Mouse (Mus musculus): ENCODE results near the gene Tspan18. TPM values are rescaled to one million over a fixed set of nuclear protein-coding genes. Genes with fewer than 3 reads are reported as not detected.

The Tspan18 gene
- 45.1 and 48.2 TPM in 2 replicates for polyA plus RNA-seq (2014; fragmentation: Nextera tagmentation; extraction: Ambion mirVana)

- Histone ChIP-seq H3K4me3 (ENCODE audit: control insufficient read depth in 1 of 2, insufficient read depth in 1 of 2, low read depth in 1 of 2, low read length in 2 of 2) (peak within 1 kb of the TSS; percentile 70 to 77), H3K27me3 (ENCODE audit: control insufficient read depth, insufficient read depth, low read length) (no peaks in the 10 kb centered on the region), H3K9me3 (ENCODE audit: control insufficient read depth, low read length) (no peaks in the 10 kb centered on the region), H3K4me1 (ENCODE audit: control insufficient read depth in 2 of 2, insufficient read depth in 2 of 2, low read length in 2 of 2) (peaks cover 37 to 51% of the 10 kb centered on the region in 2 experiments), H3K36me3 (ENCODE audit: control insufficient read depth, insufficient read depth, low read length) (0 out of 2 replicates have a peak, but pooled peaks cover 2% of the 10 kb centered on the region), H3K9ac (ENCODE audit: low read length) (peak within 1 kb of the TSS; percentile 89), H3K27ac (replicated peaks in 1 of 2; ENCODE audit: control insufficient read depth in 1 of 2, insufficient read depth in 1 of 2, low read depth in 2 of 2, low read length in 2 of 2) (peak within 1 kb of the TSS; percentile 78 to 87), H3K4me2 (ENCODE audit: low read length) (peak within 1 kb of the TSS; percentile 95)
- under 1% methylated on average over 79 of the region's 95 CpGs for WGBS
- peak; percentile 86 for ATAC-seq (ENCODE audit: insufficient number of reproducible peaks, insufficient read depth, low FRiP score, low read depth)
Measured at GRCm38 (mm10) chr2:93333817-93334731, at the start of gene Tspan18. Gene Tspan18 (minus strand): TSS chr2:93334505.

GRCm38 (mm10) chr2:93383831-93384230 is 49.5 kb upstream of the Tspan18 start:
- Histone ChIP-seq H3K27ac (replicated peaks in 1 of 2; ENCODE audit: control insufficient read depth in 1 of 2, insufficient read depth in 1 of 2, low read depth in 2 of 2, low read length in 2 of 2) (no peak overlapping the region), H3K27me3 (ENCODE audit: control insufficient read depth, insufficient read depth, low read length) (no peaks in the 10 kb centered on the region), H3K4me3 (ENCODE audit: control insufficient read depth in 1 of 2, insufficient read depth in 1 of 2, low read depth in 1 of 2, low read length in 2 of 2) (no peak overlapping the region), H3K9ac (ENCODE audit: low read length) (no peak overlapping the region), H3K36me3 (ENCODE audit: control insufficient read depth, insufficient read depth, low read length) (no peaks in the 10 kb centered on the region), H3K4me1 (ENCODE audit: control insufficient read depth in 2 of 2, insufficient read depth in 2 of 2, low read length in 2 of 2) (peaks cover 1 to 6% of the 10 kb centered on the region in 2 experiments; a peak in 3 of 4 replicates), H3K4me2 (ENCODE audit: low read length) (no peak overlapping the region), H3K9me3 (ENCODE audit: control insufficient read depth, low read length) (no peaks in the 10 kb centered on the region)
- no peak for ATAC-seq (ENCODE audit: insufficient number of reproducible peaks, insufficient read depth, low FRiP score, low read depth)
- WGBS = 80% methylated on average over 5 of the region's 5 CpGs

- Histone ChIP-seq H3K4me3 (ENCODE audit: control insufficient read depth in 1 of 2, insufficient read depth in 1 of 2, low read depth in 1 of 2, low read length in 2 of 2) (no peak overlapping the region), H3K9ac (ENCODE audit: low read length) (no peak overlapping the region), H3K4me1 (ENCODE audit: control insufficient read depth in 2 of 2, insufficient read depth in 2 of 2, low read length in 2 of 2) (peaks cover 11 to 13% of the 10 kb centered on the region in 2 experiments; a peak in 3 of 4 replicates), H3K27ac (replicated peaks in 1 of 2; ENCODE audit: control insufficient read depth in 1 of 2, insufficient read depth in 1 of 2, low read depth in 2 of 2, low read length in 2 of 2) (0 out of 4 replicates have a peak overlapping the region, but pooled peaks of 1 of the 2 experiments have one; percentile 28), H3K9me3 (ENCODE audit: control insufficient read depth, low read length) (no peaks in the 10 kb centered on the region), H3K36me3 (ENCODE audit: control insufficient read depth, insufficient read depth, low read length) (no peaks in the 10 kb centered on the region), H3K27me3 (ENCODE audit: control insufficient read depth, insufficient read depth, low read length) (no peaks in the 10 kb centered on the region), H3K4me2 (ENCODE audit: low read length) (no peak overlapping the region)
- 49% methylated on average over 2 of the region's 2 CpGs for WGBS
- 0 out of 2 replicates have a peak, but pooled peaks have one; percentile 9 for ATAC-seq (ENCODE audit: insufficient number of reproducible peaks, insufficient read depth, low FRiP score, low read depth)
Measured at GRCm38 (mm10) chr2:93380680-93381089, 46.4 kb upstream of the Tspan18 start.

GRCm38 (mm10) chr2:93377797-93378196 is 43.5 kb upstream of the Tspan18 start:
- Histone ChIP-seq H3K4me3 (ENCODE audit: control insufficient read depth in 1 of 2, insufficient read depth in 1 of 2, low read depth in 1 of 2, low read length in 2 of 2) (no peak overlapping the region), H3K27ac (replicated peaks in 1 of 2; ENCODE audit: control insufficient read depth in 1 of 2, insufficient read depth in 1 of 2, low read depth in 2 of 2, low read length in 2 of 2) (peak overlapping the region in 1 of 2 experiments; percentile 25; a peak in 2 of 4 replicates), H3K4me1 (ENCODE audit: control insufficient read depth in 2 of 2, insufficient read depth in 2 of 2, low read length in 2 of 2) (peaks cover 13 to 16% of the 10 kb centered on the region in 2 experiments), H3K36me3 (ENCODE audit: control insufficient read depth, insufficient read depth, low read length) (no peaks in the 10 kb centered on the region), H3K4me2 (ENCODE audit: low read length) (no peak overlapping the region), H3K9me3 (ENCODE audit: control insufficient read depth, low read length) (no peaks in the 10 kb centered on the region), H3K27me3 (ENCODE audit: control insufficient read depth, insufficient read depth, low read length) (no peaks in the 10 kb centered on the region), H3K9ac (ENCODE audit: low read length) (no peak overlapping the region)
- WGBS = 62% methylated on average over 15 of the region's 15 CpGs
- ATAC-seq (ENCODE audit: insufficient number of reproducible peaks, insufficient read depth, low FRiP score, low read depth) = no peak

GRCm38 (mm10) chr2:93377157-93377556 is 42.9 kb upstream of the Tspan18 start:
- Histone ChIP-seq H3K4me3 (ENCODE audit: control insufficient read depth in 1 of 2, insufficient read depth in 1 of 2, low read depth in 1 of 2, low read length in 2 of 2) (no peak overlapping the region), H3K27ac (replicated peaks in 1 of 2; ENCODE audit: control insufficient read depth in 1 of 2, insufficient read depth in 1 of 2, low read depth in 2 of 2, low read length in 2 of 2) (no peak overlapping the region), H3K27me3 (ENCODE audit: control insufficient read depth, insufficient read depth, low read length) (no peaks in the 10 kb centered on the region), H3K9ac (ENCODE audit: low read length) (no peak overlapping the region), H3K4me1 (ENCODE audit: control insufficient read depth in 2 of 2, insufficient read depth in 2 of 2, low read length in 2 of 2) (peaks cover 15 to 17% of the 10 kb centered on the region in 2 experiments), H3K36me3 (ENCODE audit: control insufficient read depth, insufficient read depth, low read length) (no peaks in the 10 kb centered on the region), H3K4me2 (ENCODE audit: low read length) (no peak overlapping the region), H3K9me3 (ENCODE audit: control insufficient read depth, low read length) (no peaks in the 10 kb centered on the region)
- WGBS = 95% methylated on average over 3 of the region's 3 CpGs
- no peak for ATAC-seq (ENCODE audit: insufficient number of reproducible peaks, insufficient read depth, low FRiP score, low read depth)

GRCm38 (mm10) chr2:93372872-93373271 is 38.6 kb upstream of the Tspan18 start:
- peaks cover 10 to 12% of the 10 kb centered on the region in 2 experiments for H3K4me1 ChIP-seq (ENCODE audit: control insufficient read depth in 2 of 2, insufficient read depth in 2 of 2, low read length in 2 of 2)
- no peak overlapping the region for H3K4me3 ChIP-seq (ENCODE audit: control insufficient read depth in 1 of 2, insufficient read depth in 1 of 2, low read depth in 1 of 2, low read length in 2 of 2)
- WGBS = 92% methylated on average over 10 of the region's 10 CpGs
- H3K27me3 ChIP-seq (ENCODE audit: control insufficient read depth, insufficient read depth, low read length) = no peaks in the 10 kb centered on the region
- peak overlapping the region in 1 of 2 experiments; percentile 44; a peak in 3 of 4 replicates for H3K27ac ChIP-seq (replicated peaks in 1 of 2; ENCODE audit: control insufficient read depth in 1 of 2, insufficient read depth in 1 of 2, low read depth in 2 of 2, low read length in 2 of 2)
- no peak for ATAC-seq (ENCODE audit: insufficient number of reproducible peaks, insufficient read depth, low FRiP score, low read depth)
- no peaks in the 10 kb centered on the region for H3K9me3 ChIP-seq (ENCODE audit: control insufficient read depth, low read length)
- no peak overlapping the region for H3K9ac ChIP-seq (ENCODE audit: low read length)
- no peak overlapping the region for H3K4me2 ChIP-seq (ENCODE audit: low read length)
- H3K36me3 ChIP-seq (ENCODE audit: control insufficient read depth, insufficient read depth, low read length) = no peaks in the 10 kb centered on the region

- peak; percentile 47; the same call in 1 of the 2 replicates for ATAC-seq (ENCODE audit: insufficient number of reproducible peaks, insufficient read depth, low FRiP score, low read depth)
- 17% methylated on average over 2 of the region's 6 CpGs for WGBS
- H3K27ac ChIP-seq (replicated peaks in 1 of 2; ENCODE audit: control insufficient read depth in 1 of 2, insufficient read depth in 1 of 2, low read depth in 2 of 2, low read length in 2 of 2) = peak overlapping the region; percentile 31 to 40; a peak in 1 of 4 replicates
Measured at GRCm38 (mm10) chr2:93372097-93372571, 37.8 kb upstream of the Tspan18 start.

More at GRCm38 (mm10) chr2:93372097-93372571, 37.8 kb upstream of the Tspan18 start:
- H3K9me3 ChIP-seq (ENCODE audit: control insufficient read depth, low read length) = no peaks in the 10 kb centered on the region
- H3K4me1 ChIP-seq (ENCODE audit: control insufficient read depth in 2 of 2, insufficient read depth in 2 of 2, low read length in 2 of 2) = peaks cover 7 to 11% of the 10 kb centered on the region in 2 experiments; a peak in 3 of 4 replicates
- no peak overlapping the region for H3K9ac ChIP-seq (ENCODE audit: low read length)
- H3K4me3 ChIP-seq (ENCODE audit: control insufficient read depth in 1 of 2, insufficient read depth in 1 of 2, low read depth in 1 of 2, low read length in 2 of 2) = no peak overlapping the region
- H3K4me2 ChIP-seq (ENCODE audit: low read length) = no peak overlapping the region
- no peaks in the 10 kb centered on the region for H3K27me3 ChIP-seq (ENCODE audit: control insufficient read depth, insufficient read depth, low read length)
- no peaks in the 10 kb centered on the region for H3K36me3 ChIP-seq (ENCODE audit: control insufficient read depth, insufficient read depth, low read length)
